Mouse (Mus musculus) cerebellum, adult 2 months (tissue): ENCODE measurements around the gene Gab2.

ENCODE experiments used
- CTCF ChIP-seq: fragments of 200-500 bp; IDR thresholded peaks from 2 replicates; pipeline ENCODE4 v1.5.1; 2011; ENCODE audit warnings: low read depth, mild to moderate bottlenecking, control low read depth, low read length, moderate library complexity, borderline replicate concordance; ENCODE audit not compliant: insufficient read depth
- POLR2A ChIP-seq: fragments of 200-500 bp; IDR thresholded peaks from 2 replicates; pipeline ENCODE4 v1.6.1; 2011; ENCODE audit warnings: low read length, control low read depth, borderline replicate concordance; ENCODE audit not compliant: insufficient read depth

DNA sequence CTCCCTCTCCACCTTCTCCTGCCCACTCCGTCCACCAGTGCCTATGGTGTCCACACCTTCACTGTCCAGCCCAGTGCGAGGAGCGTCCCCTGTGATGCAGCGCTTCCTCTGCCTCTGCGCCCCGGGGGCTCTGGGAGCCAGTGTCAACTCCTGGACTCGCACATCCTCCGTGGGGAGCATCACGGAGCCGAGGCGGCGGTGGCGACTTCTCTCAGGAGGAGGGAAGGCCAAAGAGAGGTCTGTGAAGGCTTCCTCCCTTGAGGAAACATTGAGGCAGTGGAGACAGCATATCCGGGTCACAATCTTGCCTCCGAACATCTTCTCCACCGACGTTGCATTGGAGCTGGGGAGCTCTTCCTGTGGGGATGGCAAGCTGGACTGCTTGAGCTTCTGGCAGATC lies 230.8 kb downstream of the Gab2 start:
- TF ChIP-seq CTCF, result no peak
- no peak for TF ChIP-seq POLR2A
